Mouse (Mus musculus) heart, postnatal 0 days (tissue): Measurements from ENCODE around the gene Csnk1g2.

Source experiments
- CTCF ChIP-seq: IDR thresholded peaks from 2 replicates; pipeline ENCODE4 v1.5.1; 2016; ENCODE audit warnings: antibody characterized with exemption, control low read depth, low read depth
- EP300 ChIP-seq: IDR thresholded peaks from 2 replicates; pipeline ENCODE4 v1.6.1; 2016; ENCODE audit warnings: antibody characterized with exemption, low read depth

- TF ChIP-seq CTCF = no peak
- no peak for TF ChIP-seq EP300
Measured at GRCm38 (mm10) chr10:80679556-80680259, 57.1 kb downstream of the Csnk1g2 start.
